Mouse (Mus musculus) ovary, postnatal 14 days (tissue): ENCODE measurements around the gene Ccdc170.
"Not testable (repeated sequence)": the region's sequence is repeated elsewhere in the genome, so short reads cannot be mapped to it uniquely, and the experiment has no call there.

Experiments
- DNase-seq: peaks from one replicate; pipeline ENCODE4 v3.0.0; 2022; ENCODE audit warnings: low spot score

Gene Ccdc170

GRCm38 (mm10) chr10:4600796-4601474 is 118.6 kb downstream of the Ccdc170 start:
- no peak for DNase-seq

GRCm38 (mm10) chr10:4601612-4602011 is 119.3 kb downstream of the Ccdc170 start:
- DNase-seq: not testable (repeated sequence)

- no peak for DNase-seq
Observed at GRCm38 (mm10) chr10:4602466-4602865, 120.2 kb downstream of the Ccdc170 start.

- DNase-seq: no peak
Observed at GRCm38 (mm10) chr10:4604527-4605209, 122.4 kb downstream of the Ccdc170 start.

GRCm38 (mm10) chr10:4610234-4610633 is 127.9 kb downstream of the Ccdc170 start:
- no peak for DNase-seq

GRCm38 (mm10) chr10:4611386-4612155 is 129.3 kb downstream of the Ccdc170 start, which contains the start of gene Esr1:
Gene Esr1 (plus strand): TSS chr10:4611593.
- no peak for DNase-seq
